Mouse (Mus musculus): ENCODE measurements around the gene Wdr95.

- TF ChIP-seq POLR2A (IDR thresholded peaks at IDR 0.05; ENCODE audit: extremely low read depth, insufficient read depth, low read length) (no peak), CTCF (IDR thresholded peaks at IDR 0.05; ENCODE audit: low read depth, low read length) (no peak)
Observed at GRCm38 (mm10) chr5:149582642-149583262, 54.3 kb downstream of the Wdr95 start.

All from liver, adult 2 months (tissue).